Mouse (Mus musculus) adrenal gland, adult (tissue): ENCODE data around the gene Ankrd44.

Experiments
- DNase-seq, 2 experiments: peaks; one replicate each; pipeline ENCODE4 v3.0.0; 2022 to 2023; ENCODE audit warnings: low spot score in 1 of 2; ENCODE audit not compliant: inconsistent age in 2 of 2

Gene Ankrd44

DNA sequence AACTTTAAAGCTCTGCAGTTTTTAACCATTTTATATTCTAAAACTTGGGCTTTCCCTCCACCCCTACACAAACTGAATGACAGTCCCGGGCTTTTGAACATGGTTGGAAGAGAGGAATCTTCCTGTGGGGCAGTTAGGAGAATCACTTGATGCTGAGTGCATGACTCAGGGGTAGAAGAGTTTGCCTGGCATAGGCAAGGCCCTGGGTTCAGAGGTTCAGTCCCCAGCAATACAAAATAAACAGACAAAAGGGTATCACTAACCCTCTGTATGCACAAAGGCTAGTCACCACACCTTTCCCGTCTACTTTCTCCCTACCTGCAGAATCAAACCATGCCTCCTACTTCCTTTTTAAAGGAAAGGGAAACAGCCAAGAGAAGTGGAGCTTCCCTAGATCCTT, 28.5 kb downstream of the Ankrd44 start:
- no peak for DNase-seq

DNA sequence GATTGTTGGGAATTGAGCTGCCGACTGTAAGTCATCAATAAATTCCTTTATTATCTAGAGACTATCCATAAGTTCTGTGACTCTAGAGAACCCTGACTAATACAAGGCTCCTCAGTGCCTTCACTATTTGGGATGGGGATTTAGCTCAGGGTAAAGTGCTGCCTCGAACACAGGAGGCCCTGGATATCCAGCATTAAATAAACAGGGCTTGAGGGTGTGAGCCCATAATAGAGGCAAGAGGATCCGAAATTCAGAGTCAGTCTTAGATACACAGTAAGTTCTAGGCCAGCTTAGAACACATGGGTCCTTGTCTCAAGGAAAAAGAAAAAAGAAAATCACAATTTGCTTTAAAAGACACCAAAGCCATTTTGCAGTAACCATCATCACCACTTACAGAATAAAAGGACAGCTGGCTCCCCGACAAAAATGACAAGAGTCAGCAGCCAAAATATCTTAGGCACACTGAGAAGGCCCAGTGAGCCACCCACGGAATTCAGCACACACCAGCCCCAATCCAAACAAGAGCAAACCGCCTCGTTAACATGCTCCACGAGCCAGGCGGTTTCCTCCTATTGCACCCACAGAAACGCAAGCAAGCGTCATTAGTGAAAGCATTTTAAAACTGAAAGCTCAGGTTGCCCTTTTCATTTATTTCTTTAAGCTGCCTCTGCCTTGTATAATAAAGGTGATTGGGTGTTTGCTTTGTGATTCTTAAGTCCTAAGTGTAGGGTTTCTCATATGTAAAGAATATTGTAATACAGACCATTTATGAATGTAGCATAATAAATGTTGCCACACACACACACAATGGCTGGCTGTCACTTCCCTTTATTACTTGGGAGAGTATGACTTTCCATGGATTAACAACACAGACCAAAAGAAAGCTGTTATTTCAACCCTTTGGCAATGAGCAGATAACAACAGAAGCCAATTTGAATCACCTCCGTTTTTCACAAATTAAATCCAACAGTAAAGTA, 29.8 kb downstream of the Ankrd44 start:
- no peak for DNase-seq

DNA sequence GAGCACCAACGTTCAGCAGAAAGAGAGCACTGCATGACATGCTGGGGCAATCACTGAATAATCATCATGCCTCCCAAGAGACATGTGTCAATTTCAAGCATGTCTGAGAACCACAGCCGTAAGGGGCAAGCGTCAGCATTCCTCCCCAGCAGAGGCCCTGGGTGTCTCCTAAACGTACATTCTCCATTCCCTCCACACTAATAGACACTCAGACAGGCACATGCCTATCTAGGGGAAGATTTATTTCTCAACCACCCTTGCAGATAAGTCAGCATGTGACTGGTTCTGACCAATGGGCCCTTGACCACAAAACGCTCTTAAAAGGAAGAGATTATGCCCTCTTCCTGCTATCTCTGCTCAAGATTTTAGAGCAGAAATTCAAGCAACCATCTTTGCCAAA, 37.7 kb downstream of the Ankrd44 start:
- no peak for DNase-seq

DNA sequence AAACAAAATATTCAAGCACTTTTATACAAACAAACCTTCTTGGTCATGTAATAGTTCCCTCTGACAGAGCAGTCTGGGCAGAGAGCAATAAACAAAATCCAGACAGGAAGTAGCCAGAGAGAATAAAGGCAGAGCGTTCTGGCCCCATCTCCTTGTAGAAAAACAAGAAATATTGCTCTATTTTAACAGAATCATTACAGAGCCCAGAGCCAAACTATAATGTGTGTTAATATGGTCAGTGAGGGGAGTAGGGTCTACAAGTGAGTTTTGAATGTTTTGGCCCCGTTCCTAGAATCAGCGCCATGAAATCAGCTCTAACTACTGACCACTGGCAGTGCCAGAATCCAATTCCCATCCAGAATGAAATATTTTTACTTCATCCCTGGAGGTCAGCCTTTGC, 38.3 kb downstream of the Ankrd44 start:
- no peak for DNase-seq

DNA sequence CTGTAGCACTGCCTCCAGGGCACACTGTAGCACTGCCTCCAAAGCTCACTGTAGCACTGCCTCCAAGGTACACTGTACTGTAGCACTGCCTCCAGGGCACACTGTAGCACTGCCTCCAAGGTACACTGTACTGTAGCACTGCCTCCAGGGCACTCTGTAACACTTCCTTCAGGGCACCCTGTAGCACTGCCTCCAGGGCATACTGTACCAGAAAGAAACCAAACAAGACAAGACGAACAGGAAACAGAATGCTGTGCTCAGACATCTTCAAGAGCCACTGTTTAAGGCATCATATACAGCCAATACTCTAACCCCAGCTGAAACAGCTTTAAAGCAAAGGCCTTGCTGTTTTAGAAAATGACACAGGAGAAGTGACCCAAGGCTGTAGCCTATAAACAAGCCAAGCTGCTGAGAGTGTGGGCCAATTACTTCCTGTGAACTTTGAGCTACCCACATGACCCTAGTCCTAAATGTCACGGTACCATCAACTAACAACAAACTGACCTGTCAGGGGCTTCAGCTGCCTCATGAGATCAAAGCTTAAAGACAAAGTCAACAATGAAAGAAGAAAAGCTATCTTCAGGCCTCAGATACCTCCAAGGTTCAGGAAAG, 43.2 kb downstream of the Ankrd44 start:
- DNase-seq, result no peak

DNA sequence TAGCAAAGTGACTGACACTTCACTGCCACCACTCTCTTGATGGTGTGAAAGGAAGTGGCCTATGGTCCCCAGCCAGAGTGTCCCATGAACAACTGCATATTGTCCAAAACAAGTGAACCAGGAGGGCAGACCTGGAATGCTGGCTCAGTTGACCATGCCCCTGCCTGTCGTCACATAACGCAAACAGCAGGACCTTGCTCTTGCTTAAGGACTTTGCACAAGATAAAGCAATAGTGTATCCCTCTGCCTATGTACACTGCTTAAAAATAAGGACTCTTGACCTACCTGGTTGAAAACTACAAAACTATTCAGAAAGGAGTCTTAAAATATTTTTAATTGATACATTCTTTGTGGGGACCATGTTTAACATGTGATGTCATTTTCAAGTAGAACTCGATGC, 44.7 kb downstream of the Ankrd44 start:
- DNase-seq, result no peak

DNA sequence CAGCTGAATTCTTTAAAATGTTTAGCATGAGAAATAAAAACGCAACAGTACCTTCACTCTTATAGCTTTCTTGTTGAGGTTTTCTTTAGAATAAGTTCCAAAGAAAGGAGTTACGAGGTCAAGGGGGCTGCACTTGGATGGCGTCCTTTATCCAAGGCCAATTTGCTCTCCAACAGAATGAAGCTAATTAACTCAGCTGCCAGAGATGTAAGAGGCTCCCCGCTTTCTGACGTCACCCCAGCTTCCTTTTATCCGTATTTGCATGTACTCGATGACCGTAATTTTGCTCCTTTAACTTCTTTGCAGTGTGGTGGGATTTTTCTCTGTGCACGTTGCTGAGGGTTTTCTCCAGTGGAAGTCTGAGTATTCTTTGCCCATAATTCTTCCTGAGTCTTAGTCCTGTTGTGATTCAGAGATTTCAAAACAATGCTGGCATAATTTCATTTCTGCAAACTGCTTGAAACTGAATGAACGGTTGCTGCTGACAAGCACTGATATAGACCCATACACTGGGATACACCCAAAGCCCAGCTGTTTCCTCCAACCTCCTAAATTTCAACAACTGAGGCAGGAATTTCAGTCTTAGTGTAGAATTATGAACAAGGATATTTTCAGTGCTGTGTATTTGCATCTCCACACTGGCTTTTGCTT, 48.6 kb downstream of the Ankrd44 start:
- DNase-seq, result peak in 1 of 2 experiments; percentile 77

DNA sequence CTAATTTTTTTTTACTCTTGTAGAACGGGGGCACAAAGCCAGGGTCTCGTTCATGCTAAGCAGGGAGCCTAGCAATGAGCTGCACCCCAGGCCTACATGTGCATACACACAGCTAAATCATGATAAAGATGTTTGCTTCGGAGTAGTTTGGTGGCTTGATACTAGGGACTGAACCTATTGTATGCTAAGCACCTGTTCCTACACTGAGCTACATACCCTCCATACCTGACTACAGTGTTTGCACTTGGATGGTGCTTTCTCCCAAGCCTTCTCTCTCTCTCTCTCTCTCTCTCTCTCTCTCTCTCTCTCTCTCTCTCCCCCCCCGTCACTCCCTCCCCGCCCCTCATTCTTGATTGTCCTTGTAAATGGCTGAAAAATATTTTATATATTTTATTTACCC, 49.2 kb downstream of the Ankrd44 start:
- DNase-seq, result no peak

DNA sequence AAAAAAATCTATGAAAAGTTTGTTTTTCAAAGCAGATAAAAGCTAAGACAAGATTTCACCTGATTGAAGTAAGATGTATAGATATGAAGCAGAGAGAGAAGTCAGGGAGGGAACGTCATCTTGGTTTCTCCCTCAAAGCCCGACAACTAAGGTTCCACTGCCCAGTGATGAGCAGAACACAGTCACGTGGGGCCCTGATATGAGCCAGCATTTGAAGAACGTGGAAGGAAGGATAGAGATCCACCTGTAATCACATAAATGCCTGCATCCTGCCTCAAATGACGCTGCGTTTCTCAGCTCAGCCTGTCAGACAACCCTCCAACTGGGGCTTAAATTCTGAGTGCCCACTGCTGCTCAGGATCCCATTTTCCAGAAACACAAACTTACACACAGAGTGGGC, 52.1 kb downstream of the Ankrd44 start:
- no peak for DNase-seq

DNA sequence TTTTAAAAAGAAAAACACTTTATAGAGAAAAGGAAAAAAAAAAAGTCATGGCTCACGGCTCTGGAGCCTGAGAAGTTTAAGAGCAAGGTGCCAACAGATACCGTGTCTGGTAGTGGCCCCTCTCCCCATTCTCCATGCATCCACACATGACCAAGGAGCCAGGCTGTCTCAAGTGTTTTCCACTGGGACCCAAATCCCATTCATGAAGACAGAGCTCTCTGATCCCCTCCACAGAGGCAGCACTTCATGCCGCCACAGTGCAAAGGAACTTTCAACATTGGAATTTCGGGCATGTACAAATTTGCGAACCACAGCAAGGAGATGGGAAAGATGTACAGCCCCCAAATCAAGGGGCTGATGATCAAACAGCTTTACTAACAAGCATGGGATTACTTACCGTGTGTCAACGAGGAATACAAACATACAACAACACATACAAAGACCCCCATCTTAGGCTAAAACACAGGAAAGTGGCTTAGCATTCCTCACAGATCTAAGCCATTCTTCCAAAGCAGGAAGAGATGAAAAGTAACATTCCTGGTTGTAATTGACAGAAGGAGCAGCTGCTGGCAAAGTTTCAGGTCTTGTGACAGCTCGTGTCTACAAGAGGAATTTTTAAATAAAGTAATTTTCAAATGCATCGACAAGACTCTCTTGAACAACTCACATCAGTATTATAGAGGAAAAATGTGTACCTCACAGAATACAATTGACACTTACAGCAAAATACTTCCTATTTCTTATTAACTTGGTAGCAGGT, 53.1 kb downstream of the Ankrd44 start:
- no peak for DNase-seq

DNA sequence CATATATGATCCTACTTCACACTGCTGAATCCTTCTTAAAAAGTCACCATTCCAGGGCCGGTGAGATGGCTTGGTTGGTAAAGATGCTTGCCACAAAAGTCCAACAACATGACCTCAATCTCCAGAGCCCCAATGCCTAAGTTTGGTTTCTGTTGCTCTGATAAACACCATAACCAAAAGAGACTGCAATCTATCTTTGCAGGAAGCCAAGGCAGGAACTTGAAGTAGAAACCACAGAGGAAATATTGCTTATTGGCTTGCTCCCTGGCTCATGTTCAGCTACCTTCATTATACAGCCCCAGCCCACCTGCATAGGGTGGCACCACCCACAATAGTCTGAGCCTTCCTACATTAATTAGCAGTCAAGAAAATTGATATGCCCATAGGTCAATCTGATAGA, 54.9 kb downstream of the Ankrd44 start:
- DNase-seq, result no peak

DNA sequence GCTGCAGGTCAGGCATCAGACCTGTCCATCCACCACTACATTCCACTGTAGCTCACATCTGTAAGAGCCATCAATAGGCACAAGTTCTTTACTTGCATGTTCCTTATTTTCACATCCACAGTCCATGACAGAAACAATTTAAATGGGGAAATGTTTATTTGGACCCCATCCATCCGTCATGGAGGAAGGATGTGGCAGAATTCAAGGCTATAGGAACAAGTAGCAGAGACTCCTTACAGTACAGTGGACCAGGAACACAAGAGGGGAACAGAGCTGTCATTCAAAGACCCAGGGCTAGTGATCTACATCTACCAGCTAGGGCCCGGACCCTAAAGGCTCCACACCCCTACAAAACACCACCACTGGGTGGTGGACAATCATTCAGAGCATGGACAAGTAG, 55.6 kb downstream of the Ankrd44 start:
- no peak for DNase-seq

DNA sequence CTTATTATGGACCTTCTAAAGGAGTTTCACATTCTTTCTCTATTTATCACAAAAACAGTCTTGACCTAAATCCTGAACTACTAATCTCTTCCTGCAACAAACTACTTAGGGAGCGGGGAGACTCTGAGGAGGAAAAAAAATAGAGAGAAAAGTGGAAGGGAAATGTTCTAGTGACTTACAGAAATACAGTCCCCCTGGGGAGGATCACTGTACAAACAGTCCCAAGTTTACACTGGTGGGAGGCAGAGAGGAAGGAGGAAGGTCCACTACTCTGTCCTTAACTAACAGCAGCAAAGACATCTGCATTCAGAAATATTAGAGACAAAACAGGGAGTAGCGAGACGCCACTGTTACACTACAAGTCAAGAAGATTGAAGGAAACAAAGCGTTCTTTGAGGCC, 59.0 kb downstream of the Ankrd44 start:
- no peak for DNase-seq

DNA sequence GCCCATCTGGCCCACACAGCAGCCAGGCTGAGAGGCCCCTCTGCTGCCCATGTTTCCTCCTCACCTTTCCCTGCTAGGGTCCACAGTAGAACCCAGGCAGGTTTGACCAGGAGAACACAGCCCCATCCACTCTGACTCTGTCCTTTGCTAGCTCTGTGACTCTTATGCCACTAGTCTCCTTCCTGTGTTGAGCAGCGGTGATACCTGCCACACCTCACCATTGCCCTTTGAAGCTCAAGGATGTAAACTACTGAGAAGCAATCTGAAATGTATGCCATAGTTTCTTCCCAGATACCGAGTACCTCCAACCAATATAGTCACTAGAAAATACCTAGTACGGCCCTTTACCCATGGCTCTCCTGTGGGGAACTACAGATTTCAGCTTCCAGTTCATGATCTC, 60.1 kb downstream of the Ankrd44 start:
- no peak for DNase-seq

DNA sequence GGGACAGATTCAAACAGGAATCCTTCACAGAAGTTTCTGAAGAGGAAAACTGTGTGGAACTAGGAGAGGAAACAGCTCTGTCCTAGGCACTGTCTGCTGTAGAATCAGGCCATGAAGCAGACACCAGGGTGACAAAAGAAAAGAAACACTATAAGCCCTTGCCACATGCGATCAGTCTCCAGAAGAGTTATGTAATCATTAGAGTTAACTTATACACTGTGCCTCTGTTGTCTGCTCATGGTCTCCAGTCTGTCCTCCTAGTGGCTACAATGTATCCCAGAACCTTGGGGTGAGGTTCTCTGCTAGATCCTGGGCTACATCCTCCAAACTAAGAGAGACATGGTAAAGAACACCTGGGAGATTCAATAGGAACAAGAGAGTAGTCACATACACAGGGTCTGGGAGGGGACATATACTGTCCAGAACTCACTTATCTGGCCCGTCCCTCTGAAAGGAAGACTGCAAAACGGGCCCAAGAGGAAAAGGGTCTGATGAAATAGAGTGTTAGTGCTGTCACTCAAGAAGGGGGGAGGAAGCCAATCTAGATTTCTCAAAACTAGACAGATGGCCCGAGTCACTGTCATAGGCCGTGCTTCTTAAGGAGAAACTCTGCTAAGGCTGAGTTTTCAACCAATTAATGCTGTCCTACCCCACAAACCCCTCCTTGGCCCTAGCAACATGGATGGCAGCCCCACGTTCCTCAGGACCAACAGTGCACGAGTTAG, 61.1 kb downstream of the Ankrd44 start:
- DNase-seq, result no peak

DNA sequence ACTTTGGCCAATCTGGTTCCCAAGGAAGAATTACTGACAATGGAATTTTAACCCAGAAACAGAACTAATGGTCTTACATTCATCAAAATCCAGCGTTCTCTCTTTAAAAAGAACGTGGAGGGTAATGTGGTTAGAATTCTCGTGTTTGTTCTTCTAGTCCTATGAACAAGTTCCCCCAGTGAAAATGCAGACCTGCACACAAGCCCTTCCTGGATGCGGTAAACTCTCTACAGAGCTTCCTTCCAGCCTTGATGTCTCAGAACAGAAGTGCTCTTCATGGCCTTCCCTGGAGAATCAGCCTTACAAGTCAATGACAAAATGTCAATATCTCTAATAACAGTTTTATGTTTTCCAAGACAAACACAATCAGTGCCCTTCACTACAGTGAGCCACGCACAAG, 65.8 kb downstream of the Ankrd44 start:
- no peak for DNase-seq

DNA sequence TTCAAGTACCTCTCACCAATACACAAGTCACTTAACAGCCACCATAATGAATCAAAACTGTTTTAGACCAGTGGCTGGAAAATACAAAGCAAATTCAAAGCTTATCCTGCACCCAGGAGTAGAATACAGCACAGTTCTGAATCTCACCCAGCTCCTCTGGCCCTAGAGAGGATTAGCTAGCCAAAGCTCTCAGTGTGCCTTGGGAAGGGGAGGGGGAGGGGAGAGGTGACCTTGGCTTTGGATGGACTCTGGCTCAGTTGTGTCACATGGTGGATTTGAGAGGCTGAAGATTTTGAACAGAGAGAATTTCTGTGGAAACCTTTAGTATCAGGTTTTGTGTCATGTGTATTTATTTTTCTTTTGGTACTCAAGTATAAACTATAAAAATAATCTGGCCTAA, 66.3 kb downstream of the Ankrd44 start:
- peak in 1 of 2 experiments; percentile 43 for DNase-seq

DNA sequence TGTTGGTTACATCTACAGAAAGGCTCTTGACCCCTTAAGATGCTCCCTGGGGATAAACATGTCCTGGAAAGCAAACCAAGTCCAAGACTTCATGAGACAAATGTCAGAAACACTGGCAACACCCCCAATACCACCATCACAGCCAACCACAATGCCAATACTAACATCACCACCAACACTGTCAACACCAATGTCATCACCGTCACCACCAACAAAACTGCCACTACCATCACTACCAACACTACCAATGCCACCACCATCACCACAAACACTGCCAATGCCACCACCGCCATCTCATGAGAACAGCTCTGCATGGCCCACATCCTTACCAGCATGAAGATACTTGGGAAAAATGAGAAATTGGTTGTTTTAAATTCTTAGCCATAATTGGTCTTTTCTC, 67.3 kb downstream of the Ankrd44 start:
- DNase-seq, result no peak

DNA sequence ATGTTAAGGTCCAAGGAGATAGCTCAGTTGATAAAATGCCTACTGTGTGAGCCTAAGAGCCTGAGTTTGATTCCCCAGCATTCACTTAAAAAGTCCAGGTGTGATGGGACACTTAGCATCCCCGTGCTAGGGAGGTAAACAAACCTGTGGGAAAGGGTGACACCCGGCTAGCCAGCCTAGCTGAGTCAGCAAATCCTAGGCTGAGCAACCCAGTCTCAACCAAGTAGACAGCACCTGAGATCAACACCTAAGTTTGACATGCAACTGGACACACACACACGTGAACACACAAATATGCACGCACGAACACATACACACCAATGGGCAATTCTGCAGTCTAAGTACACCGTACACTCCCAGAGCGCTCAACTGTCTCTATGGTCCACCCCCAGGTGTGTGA, 69.7 kb downstream of the Ankrd44 start:
- no peak for DNase-seq

DNA sequence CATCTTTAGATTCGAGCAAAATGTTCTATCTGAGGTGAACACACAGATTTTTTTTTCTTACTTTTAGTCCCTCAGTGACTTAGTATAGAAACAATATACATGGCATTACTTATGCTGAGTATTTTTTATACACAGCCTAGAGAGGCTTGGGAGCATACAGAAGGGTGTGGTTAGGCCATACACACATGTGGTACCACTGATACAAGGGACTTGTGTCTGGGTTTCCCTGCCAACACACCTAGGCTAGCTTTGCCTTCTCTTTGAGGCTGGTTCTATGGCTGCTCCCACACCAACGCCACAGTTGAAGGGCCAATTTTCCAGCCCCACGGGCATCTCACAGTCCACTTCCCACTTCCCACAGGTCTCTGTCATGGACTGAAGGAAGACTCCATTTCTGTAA, 70.2 kb downstream of the Ankrd44 start:
- DNase-seq, result no peak

DNA sequence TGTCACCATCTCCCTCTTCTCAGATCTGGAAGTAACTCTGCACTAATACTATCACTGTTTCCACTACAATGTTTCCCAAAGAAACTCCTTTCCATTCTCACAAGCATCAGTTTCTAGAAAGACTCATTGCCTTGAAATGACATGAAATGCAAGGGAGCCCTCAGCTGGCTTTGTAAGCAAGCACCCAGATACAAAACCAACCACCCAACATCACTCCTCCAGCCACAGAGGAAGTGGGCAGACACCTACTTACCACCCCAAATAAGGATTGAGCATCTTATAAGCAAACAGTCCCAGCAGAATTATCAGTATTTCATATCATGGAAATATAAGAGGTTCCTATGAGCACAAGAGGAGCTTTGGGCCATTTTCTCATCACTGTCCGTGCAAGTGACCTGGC, 71.8 kb downstream of the Ankrd44 start:
- DNase-seq, result no peak
